Mouse (Mus musculus): Measurements from ENCODE around the gene Btbd9.

GRCm38 (mm10) chr17:30240659-30241058 is 335.6 kb downstream of the Btbd9 start:
- TF ChIP-seq CTCF (conservative IDR thresholded peaks at IDR 0.05; ENCODE audit: low read length) = no peak
- no peak for TF ChIP-seq POU5F1 (IDR thresholded peaks at IDR 0.05; ENCODE audit: borderline replicate concordance, low read length)
